Mouse (Mus musculus) left cerebral cortex, adult 9 months (tissue): Measurements from ENCODE around the gene Gm382.

Source experiments
- DNase-seq, 2 experiments: peaks; one replicate each; pipeline ENCODE4 v3.0.0; 2022; ENCODE audit warnings: low spot score in 2 of 2

Gm382 gene

DNA sequence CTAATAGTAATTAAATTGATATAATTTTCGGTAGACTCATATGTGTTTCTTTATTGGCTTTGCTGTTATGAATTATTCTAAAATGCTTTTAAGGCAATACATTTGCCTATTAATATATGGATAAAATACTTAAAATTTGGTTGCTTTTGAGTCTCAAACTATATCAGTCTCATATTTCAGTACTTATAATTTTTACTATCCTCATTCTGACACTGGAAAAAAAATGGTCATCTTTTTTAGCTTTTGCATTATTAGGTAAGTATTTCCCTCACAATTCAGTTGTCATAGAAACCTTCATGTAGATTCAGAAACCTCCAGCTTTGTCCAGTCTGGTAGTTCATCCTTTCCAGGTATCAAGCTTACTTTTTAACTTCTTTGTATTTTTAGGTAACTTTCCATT is at the start of gene Gm382:
TSS of gene Gm382 (plus strand) at position 301 of the 400 bp plus-strand sequence.
- DNase-seq = no peak

DNA sequence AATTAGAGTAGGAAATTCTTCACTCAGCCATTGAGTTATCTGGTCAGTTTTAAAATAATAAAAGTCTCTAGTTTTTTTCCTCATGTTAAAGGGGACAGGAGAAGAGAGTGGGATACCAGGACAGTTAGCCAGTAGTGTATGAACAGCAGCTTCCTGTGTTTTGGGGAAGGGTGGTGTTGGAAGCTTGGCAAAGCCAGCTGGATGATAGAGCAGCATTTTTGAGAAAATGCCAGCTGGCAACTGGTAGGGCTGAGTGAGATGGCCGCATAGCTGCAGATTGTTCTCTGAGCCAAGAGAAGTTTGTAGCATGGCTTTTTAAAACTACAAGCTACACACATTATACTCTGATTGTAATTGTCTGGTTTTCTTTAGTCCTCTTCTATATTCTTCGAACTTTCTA is 30.4 kb downstream of the Gm382 start:
- DNase-seq = no peak

DNA sequence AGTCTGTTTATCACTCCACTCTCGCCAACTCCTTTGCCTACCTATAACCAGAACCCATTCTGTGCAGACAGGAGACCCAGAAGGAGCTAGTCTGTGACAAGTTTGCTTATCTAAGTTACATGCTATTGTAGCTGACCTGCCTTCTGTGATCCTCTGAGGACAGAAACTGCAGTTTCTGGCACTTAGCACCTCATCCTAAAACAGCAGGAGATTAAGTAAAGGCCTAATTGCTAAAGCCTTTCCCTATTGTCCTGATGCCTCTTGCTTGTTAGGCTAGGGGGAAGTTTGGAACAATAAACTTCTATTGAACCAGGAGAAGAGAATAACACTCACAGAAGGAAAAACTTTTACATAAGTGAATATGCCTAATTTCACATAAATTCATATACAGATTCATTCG is 51.5 kb downstream of the Gm382 start:
- DNase-seq = no peak

GRCm38 (mm10) chrX:127093036-127093435 is 53.3 kb downstream of the Gm382 start:
- DNase-seq = no peak

GRCm38 (mm10) chrX:127093961-127094360 is 54.2 kb downstream of the Gm382 start:
- no peak for DNase-seq

DNA sequence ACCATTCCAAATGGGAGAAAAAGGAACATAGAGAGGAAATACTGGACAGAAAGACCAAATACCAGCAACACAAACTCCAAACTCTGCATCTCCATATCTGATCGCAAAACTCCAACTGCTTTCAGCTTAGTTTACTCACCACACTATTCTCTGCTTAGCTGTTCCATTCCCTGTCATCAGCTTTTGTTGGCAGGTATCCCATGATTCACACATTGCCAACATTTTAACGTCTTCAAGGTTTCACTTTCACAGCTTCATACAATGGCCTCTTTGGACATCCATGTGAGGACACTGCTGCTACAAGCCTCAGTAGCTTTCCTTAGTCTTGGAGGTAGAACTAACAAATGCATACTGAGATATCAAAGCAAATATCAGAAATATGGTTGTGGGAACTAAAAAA is 64.6 kb downstream of the Gm382 start:
- no peak for DNase-seq
